Mouse (Mus musculus): ENCODE data around the gene Nos2.

- TF ChIP-seq FLI1 (IDR thresholded peaks at IDR 0.05; ENCODE audit: low read length) (no peak), GATA1 (IDR thresholded peaks at IDR 0.05; ENCODE audit: borderline replicate concordance, low read length) (no peak)
These were observed 47.8 kb upstream of the Nos2 start for GRCm38 (mm10) chr11:78872782-78873181.
